Mouse (Mus musculus) cortical plate, adult 2 months (tissue): ENCODE data around the gene Btrc. TPM values are rescaled to one million over a fixed set of nuclear protein-coding genes. Genes with fewer than 3 reads are reported as not detected.

Experiments
- H3K27ac ChIP-seq: fragments of 200-500 bp; 2 replicates; pipeline ENCODE4 v1.5.1; 2012; ENCODE audit warnings: low read length, control low read depth, inconsistent platforms; ENCODE audit not compliant: insufficient read depth
- H3K4me1 ChIP-seq: fragments of 200-500 bp; 2 replicates; pipeline ENCODE4 v1.6.1; 2011; ENCODE audit warnings: low read length; ENCODE audit not compliant: control insufficient read depth, insufficient read depth
- H3K4me3 ChIP-seq: fragments of 200-500 bp; 2 replicates; pipeline ENCODE4 v1.5.1; 2011; ENCODE audit warnings: mild to moderate bottlenecking, low read length, control low read depth; ENCODE audit not compliant: insufficient read depth
- CTCF ChIP-seq: fragments of 200-500 bp; IDR thresholded peaks from 2 replicates; pipeline ENCODE4 v1.5.1; 2011; ENCODE audit warnings: mild to moderate bottlenecking, control low read depth, low read length; ENCODE audit not compliant: insufficient read depth; ENCODE audit errors: extremely low read depth
- POLR2A ChIP-seq: fragments of 200-500 bp; IDR thresholded peaks from 2 replicates; pipeline ENCODE4 v1.6.1; 2011; ENCODE audit warnings: mild to moderate bottlenecking, low read length, control low read depth; ENCODE audit not compliant: insufficient read depth; ENCODE audit errors: extremely low read depth
- polyA plus RNA-seq: library from polyadenylated mRNA; depleted of rRNA; stranded (reverse); fragments of >200 nt; gene quantifications from 2 replicates; pipeline ENCODE4 v1.2.3, GENCODE M21; 2012

Btrc gene
- polyA plus RNA-seq, 1 experiment, result 70.8 TPM

DNA sequence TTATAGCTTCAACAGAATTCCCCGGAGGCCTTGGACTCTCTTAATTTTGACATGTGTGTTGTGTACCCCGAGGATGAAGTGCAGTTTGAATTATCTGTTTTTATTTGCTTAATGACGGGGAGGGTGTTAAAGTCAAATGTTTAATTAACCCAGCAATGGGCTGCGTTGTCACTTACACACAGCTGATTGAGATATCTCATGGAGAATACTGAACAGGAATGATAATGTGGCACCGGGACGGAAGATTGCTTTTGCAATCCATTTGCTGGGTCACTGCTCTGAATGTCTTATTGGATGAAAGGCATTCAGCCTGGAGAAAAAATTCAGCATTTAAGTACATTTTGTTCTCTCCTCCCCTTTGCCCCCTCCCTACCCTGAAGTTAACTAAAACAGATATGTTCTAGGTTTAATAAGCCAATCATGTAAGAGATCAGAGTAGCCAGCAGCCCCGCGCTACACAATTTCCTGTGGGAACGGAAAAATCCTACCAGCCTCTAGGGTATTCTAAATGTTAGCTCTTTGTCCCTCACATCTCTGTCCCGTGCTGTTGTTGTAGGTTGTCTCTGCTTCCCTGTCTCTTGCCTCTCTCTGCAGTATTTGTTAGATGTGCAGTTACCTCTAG is 77.1 kb downstream of the Btrc start:
- Histone ChIP-seq H3K27ac (no peak overlapping the region), H3K4me1 (no peaks in the 10 kb centered on the region; the same call in 1 of the 2 replicates), H3K4me3 (no peak overlapping the region)
- TF ChIP-seq POLR2A (no peak), CTCF (no peak)

DNA sequence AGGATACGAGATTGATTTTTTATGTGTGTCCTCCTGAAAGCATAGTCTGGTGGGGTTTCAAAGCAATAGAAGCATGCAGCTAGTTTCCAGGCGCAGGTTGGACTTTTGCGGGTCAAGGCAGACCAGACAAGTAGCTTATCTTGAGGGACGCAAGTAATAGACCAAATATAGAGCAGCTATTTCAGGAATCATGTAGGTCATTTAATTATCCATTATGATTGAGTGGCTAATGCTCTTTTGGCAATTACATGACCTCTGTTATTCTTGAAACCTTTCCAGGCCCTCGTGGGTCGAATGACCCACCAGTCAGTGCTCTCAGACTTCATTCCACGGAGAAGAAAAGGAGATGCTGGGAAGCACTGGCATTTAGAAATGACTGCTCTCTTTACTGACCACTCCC is 78.2 kb downstream of the Btrc start:
- Histone ChIP-seq H3K4me3 (no peak overlapping the region), H3K4me1 (peaks cover 3% of the 10 kb centered on the region; the same call in 1 of the 2 replicates), H3K27ac (no peak overlapping the region)
- TF ChIP-seq POLR2A (no peak), CTCF (no peak)

DNA sequence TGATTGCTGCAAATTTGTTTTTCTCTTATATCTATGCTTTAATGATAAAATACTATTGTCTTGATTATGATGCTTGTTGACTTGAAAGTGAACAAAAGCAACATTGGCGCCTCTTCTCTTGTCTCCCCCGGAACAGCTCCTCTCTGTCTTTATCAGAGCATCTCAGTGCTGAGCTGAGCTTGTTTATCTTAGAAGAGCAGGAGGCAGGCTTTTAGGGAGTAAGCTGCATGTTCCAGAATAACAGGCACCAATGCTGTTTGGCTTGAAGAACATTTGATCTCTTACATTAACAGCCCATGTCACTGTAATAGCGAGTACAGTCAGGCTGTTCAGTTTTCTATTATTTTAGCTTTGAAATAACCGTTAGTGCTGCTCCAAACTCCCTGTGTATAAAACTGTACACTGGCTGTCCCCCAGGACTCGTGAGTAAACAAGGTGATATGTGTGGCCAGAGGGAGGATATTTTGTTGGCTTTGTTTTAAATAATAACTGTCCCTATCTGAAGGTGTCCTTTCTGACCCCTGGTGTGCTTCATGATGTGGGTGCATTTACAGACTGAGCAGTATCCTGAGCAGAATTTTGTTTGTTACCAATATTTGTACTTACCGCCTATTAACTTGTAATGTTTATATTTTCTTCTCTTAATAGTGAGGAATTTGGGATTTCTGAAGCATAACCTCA is 81.9 kb downstream of the Btrc start:
- peaks cover 3% of the 10 kb centered on the region; the same call in 1 of the 2 replicates for H3K4me1 ChIP-seq
- no peak overlapping the region for H3K27ac ChIP-seq
- no peak overlapping the region for H3K4me3 ChIP-seq
- TF ChIP-seq CTCF, result no peak
- no peak for TF ChIP-seq POLR2A

DNA sequence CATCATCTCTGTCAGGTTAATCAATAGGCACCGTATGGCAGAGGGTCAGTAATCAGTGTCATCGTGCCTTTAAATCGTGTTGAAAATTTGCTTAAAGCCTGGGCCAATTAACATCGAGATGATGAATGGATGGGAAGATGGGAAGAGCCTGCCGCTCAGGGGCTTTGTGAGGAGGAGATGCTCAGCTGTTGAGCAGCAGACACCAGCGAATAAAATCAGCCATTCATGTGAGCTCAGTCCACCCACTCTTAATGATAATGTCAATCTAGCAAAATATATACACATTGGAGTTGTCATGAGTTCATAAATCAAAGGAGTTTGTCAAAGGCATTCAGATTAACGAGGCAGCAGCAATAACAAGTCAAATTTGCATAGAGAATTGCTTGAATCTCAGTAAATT is 83.1 kb downstream of the Btrc start:
- Histone ChIP-seq H3K27ac (no peak overlapping the region), H3K4me3 (no peak overlapping the region), H3K4me1 (peaks cover 3% of the 10 kb centered on the region; the same call in 1 of the 2 replicates)
- no peak for TF ChIP-seq CTCF
- TF ChIP-seq POLR2A, result no peak

DNA sequence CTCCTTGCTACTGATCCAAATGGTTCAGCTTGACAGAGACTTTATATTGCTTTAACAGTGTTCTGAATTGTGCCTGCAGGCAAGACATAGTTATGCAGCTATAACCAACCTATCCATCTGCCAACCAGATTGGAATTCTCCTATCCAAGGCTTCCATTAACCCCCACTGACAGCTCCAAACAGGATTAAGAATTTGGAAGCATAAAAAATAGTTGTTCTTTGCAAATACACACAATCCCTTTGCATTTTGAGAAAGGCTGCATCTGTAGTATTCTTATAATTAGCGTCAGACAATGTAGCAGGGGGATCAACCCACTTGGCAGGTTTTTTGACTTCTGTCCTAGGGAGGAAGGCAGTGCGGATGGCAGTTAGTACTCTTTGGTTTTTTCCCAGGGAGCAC is 83.7 kb downstream of the Btrc start:
- Histone ChIP-seq H3K4me1 (peaks cover 3% of the 10 kb centered on the region; the same call in 1 of the 2 replicates), H3K27ac (no peak overlapping the region), H3K4me3 (no peak overlapping the region)
- TF ChIP-seq POLR2A (no peak), CTCF (no peak)

DNA sequence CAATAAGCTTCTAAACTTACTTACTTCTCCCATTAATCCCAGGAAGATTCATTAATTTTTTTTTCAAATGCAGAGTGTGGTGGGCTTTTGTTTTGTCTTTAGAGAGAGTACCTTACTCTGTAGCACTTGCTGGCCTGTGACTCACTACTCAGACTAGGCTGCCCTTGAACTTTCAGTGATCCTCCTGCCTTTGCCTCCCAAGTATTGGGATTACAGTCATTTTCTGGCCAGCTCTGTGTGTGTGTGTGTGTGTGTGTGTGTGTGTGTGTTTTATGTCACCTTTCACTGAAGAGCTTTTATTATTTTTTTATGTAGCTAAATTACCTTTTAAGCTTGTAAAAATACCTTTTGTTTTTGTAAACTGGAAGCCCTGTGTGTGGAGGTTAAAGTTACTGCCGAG is 84.4 kb downstream of the Btrc start:
- Histone ChIP-seq H3K4me3 (no peak overlapping the region), H3K27ac (no peak overlapping the region), H3K4me1 (peaks cover 3% of the 10 kb centered on the region; the same call in 1 of the 2 replicates)
- no peak for TF ChIP-seq CTCF
- TF ChIP-seq POLR2A, result no peak

DNA sequence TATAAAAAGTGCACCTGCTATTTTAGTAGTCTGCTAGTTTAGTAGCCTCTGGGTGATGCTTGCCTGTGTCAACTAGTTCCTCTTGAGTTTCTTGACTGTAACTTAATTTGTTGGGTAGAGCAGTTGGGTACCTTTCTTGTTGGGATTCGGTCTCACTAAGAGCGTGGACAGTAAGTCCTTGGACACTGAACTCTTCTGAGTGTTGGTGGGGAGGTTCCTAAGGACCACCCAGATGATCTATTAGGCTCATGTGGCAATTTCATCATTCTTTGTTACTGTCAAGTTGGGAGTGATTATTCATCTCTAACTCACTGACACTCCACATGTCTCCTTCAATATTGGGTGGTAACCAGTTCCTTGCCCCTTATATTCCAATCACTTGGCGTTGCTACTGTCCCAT is 90.9 kb downstream of the Btrc start:
- Histone ChIP-seq H3K4me3 (no peak overlapping the region), H3K4me1 (peaks cover 7% of the 10 kb centered on the region), H3K27ac (no peak overlapping the region)
- TF ChIP-seq CTCF (no peak), POLR2A (no peak)

DNA sequence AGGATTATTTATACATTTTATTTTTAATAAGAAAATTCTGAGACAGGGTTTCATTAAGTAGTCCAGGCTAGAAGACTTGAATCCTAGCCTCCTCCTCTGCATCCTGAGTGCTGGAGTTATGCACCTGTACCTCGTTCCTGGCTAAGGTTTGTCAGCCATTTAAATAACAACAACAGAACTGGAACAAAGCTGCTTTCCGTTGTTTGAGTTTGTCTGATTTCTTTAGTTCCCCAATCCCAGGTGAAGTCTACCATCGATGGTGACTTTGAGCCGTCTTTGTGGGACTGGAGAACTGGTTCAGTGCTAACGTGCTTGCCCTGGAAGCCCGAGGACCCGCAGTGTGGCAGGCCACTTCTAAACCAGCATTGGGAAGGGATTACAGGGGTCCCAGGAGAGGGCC is 93.4 kb downstream of the Btrc start:
- TF ChIP-seq POLR2A (no peak), CTCF (no peak)
- no peak overlapping the region for H3K4me3 ChIP-seq
- no peak overlapping the region for H3K27ac ChIP-seq
- peaks cover 8% of the 10 kb centered on the region for H3K4me1 ChIP-seq

DNA sequence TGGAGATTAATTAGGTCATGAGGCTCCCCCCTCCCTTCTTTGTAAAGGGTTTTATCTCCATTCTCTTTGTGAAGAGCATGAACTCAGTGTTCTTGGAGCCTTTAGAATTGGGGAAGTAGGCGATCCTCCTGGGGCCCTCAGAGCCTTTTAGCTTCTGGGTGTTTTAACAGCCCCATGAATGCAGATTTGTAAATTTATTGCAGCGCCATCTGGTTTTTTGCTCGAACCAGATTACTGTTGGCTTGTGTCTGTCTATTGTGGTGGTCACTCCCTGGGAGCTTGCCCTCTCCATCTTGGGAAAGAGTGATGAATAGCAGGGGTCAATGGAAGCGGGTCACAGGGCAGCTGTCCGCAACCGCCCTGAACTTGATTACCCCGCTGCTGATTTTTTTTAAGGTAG is 95.2 kb downstream of the Btrc start:
- peaks cover 6% of the 10 kb centered on the region for H3K4me1 ChIP-seq
- no peak for TF ChIP-seq POLR2A
- TF ChIP-seq CTCF, result no peak
- H3K27ac ChIP-seq, result no peak overlapping the region
- H3K4me3 ChIP-seq, result no peak overlapping the region

DNA sequence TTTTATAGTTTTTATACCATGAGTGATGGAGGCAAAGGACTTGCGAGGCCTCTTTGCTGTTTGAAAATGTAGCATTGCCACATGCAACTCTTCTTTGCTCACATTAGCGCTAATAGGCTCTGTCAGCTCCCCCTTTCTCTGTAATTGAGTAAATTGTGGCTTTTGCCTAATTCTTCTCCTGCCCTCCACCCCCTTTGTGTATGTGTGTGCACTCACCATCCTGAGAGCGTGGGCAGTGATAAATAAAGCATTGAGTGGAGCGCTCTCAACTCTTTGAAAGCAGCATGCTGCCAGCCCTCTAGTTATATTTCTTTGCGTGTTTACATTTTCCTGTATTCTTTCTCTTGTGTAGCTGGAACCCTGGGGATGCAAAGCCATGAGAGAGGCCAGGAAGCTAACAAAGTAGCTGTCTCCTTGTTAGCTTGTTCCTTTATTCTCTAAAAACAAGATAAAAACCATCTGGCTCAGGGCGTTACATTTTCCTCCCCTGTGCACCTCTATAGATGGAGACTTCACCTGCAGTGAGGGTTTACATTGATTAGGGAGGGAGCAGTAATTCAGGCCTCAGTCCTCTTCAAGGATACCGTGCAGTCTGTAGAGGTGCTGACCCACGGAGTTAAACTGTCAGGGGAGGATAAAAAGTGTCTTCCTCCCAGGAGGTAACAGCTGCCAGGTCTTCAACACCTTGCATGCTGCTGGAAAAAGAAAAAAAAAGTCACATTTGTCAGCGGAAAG is 96.6 kb downstream of the Btrc start:
- H3K4me1 ChIP-seq, result peaks cover 1% of the 10 kb centered on the region; the same call in 1 of the 2 replicates
- H3K4me3 ChIP-seq, result no peak overlapping the region
- H3K27ac ChIP-seq, result no peak overlapping the region
- TF ChIP-seq POLR2A (no peak), CTCF (no peak)
